Mouse (Mus musculus): ENCODE results near the gene Ppp1ca. TPM values are rescaled to one million over a fixed set of nuclear protein-coding genes. Genes with fewer than 3 reads are reported as not detected.

The Ppp1ca gene
- polyA plus RNA-seq, 1 experiment from 2014 or later, result 1,005 TPM

DNA sequence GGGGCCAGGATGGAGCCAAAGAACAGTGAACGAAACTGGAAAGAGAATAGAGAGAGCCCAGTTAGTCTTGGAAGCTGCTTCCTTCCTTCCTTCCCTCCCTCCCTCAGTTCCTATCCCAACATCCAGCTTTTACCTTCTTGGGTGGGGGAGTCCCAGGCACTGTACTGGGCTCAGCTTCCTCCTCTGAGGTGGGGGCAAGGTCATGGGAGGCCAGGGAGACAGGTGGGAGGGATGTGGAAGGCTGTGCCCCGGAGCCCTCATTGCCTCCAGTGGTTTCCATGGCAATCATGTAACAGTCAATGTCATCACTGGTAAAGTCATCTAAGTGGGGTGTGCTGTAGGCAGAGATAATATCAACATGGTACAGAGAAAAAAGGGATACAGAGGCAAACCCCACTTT lies 4.2 kb downstream of the Ppp1ca start:
- no peak overlapping the region for H3K27ac ChIP-seq
- DNase-seq (ENCODE audit: low spot score), result no peak
- H3K9me3 ChIP-seq, result no peaks in the 10 kb centered on the region
- peaks cover 78% of the 10 kb centered on the region for H3K36me3 ChIP-seq
- H3K4me1 ChIP-seq (replicated peaks), result peaks cover 54% of the 10 kb centered on the region
- no peak overlapping the region for H3K4me3 ChIP-seq
- 86% methylated on average over 2 of the region's 2 CpGs for WGBS
- H3K27me3 ChIP-seq (ENCODE audit: insufficient read depth, poor library complexity, severe bottlenecking), result no peaks in the 10 kb centered on the region

DNA sequence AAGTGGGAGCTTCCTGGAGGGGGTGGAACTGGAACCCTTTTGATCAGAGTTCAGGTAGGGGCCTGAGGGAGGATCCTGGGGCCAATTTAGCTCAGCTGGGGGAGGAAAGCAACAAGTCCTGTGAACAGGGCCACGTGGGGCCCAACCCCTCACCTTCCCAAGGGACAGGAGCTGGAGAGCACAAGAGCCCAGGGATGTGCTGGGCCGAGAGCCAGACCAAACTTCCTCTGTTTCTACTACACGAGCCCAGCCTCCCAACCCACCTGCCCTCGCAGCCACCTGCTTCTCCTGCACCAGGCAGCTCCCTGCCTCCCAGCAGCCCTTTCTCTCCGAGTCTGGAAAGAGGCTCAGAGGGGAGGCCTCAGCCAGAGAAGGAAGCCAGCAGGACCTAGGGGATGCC lies 4.7 kb downstream of the Ppp1ca start:
- no peak for DNase-seq (ENCODE audit: low spot score)
- H3K27me3 ChIP-seq (ENCODE audit: insufficient read depth, poor library complexity, severe bottlenecking), result no peaks in the 10 kb centered on the region
- H3K9me3 ChIP-seq, result no peaks in the 10 kb centered on the region
- 60% methylated on average over 5 of the region's 5 CpGs for WGBS
- no peak overlapping the region for H3K4me3 ChIP-seq
- H3K27ac ChIP-seq, result no peak overlapping the region
- H3K4me1 ChIP-seq (replicated peaks), result peaks cover 50% of the 10 kb centered on the region
- peaks cover 78% of the 10 kb centered on the region for H3K36me3 ChIP-seq

DNA sequence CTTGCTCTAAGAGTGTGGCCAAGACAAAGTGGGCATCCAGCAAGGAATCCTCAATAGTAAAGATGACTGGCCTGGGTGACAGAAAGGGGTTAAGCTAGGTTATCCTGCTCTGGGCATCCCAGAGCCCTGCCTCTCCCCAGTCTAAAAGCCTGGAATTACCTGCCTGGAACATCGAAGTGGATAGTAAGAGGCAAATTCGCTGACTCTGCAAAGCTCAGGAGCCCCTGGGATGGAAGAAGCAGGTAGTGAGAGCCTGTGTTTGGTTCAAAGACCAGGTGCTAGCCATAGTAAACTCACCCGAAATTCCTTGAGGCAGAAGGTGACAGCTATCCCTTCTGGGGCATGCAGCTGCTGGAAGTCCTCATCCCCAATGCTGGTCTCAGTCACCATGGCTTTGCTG lies 5.3 kb downstream of the Ppp1ca start:
- Histone ChIP-seq H3K9me3 (no peaks in the 10 kb centered on the region), H3K27ac (no peak overlapping the region), H3K36me3 (peaks cover 78% of the 10 kb centered on the region), H3K27me3 (ENCODE audit: insufficient read depth, poor library complexity, severe bottlenecking) (no peaks in the 10 kb centered on the region), H3K4me1 (replicated peaks) (peaks cover 51% of the 10 kb centered on the region), H3K4me3 (no peak overlapping the region)
- DNase-seq (ENCODE audit: low spot score), result no peak
- WGBS, result 73% methylated on average over 3 of the region's 3 CpGs

DNA sequence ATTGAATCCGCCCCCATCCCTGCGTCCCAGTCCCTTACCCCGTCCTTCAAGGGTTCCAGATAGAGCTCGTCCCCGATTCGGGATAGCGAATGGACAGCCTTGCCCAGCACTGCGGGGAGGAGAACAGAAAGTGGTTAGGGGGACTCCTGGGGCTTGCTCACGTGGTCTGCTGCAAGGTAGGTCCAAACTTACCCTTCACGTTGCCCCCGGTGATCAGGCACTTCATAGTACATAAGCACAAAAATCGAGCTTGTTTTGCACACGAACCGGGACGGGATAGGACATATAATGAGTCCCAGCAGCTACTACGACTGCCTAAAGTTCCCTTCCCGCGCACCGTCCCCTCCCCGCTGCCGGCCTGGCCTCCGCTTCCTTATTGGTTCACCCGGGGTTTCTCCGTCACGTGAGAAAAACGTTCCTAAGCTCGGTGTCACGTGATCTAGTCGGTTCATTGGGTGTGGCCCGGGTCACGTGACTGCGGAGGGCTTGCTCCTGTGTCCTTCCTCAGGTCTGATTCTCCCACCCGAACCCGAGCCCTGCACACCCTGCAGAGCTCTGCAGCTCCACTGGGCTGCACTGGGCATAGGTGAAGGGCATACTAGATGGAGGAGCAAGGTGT lies 9.5 kb downstream of the Ppp1ca start, which contains the start of gene Rad9a:
TSS of gene Rad9a (minus strand) at position 372 of the 619 bp plus-strand sequence.
- peak; percentile 96 for DNase-seq (ENCODE audit: low spot score)
- Histone ChIP-seq H3K9me3 (no peaks in the 10 kb centered on the region), H3K4me3 (peak within 1 kb of the TSS; percentile 67), H3K36me3 (peaks cover 42% of the 10 kb centered on the region), H3K27ac (peak within 1 kb of the TSS; percentile 89), H3K27me3 (ENCODE audit: insufficient read depth, poor library complexity, severe bottlenecking) (peaks cover 22% of the 10 kb centered on the region), H3K4me1 (replicated peaks) (peaks cover 36% of the 10 kb centered on the region)
- under 1% methylated on average over 34 of the region's 34 CpGs for WGBS

DNA sequence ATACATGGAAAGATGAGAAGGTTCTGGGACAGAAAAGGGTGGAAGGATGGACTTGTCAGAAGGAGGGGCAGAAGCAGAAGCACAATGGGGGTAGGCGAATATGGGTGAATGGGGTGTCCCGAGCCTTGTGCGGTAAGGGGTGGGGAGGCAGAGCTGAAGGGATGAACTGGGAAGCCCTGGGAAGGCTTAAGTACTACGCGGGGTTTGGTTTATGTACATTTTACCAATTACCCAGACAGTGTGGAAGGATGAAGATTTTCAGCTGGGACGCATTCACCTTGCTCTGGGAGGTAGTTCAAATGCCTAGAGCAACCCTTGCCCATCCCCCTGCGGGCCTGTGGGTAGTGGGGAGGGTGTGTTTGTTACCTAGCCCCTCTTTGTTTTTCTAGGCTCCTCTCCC lies 10.3 kb downstream of the Ppp1ca start:
- H3K27me3 ChIP-seq (ENCODE audit: insufficient read depth, poor library complexity, severe bottlenecking), result peaks cover 27% of the 10 kb centered on the region
- DNase-seq (ENCODE audit: low spot score), result no peak
- no peaks in the 10 kb centered on the region for H3K9me3 ChIP-seq
- peak overlapping the region; percentile 67 for H3K4me3 ChIP-seq
- 28% methylated on average over 7 of the region's 7 CpGs for WGBS
- peak overlapping the region; percentile 89 for H3K27ac ChIP-seq
- peaks cover 35% of the 10 kb centered on the region for H3K36me3 ChIP-seq
- peaks cover 37% of the 10 kb centered on the region for H3K4me1 ChIP-seq (replicated peaks)

GRCm38 (mm10) chr19:4203148-4203547 lies 11.3 kb downstream of the Ppp1ca start:
- H3K27me3 ChIP-seq (ENCODE audit: insufficient read depth, poor library complexity, severe bottlenecking), result peaks cover 30% of the 10 kb centered on the region
- WGBS, result 68% methylated on average over 3 of the region's 3 CpGs
- no peak overlapping the region for H3K27ac ChIP-seq
- 0 out of 2 replicates have a peak overlapping the region, but pooled peaks have one; percentile 67 for H3K4me3 ChIP-seq
- peaks cover 25% of the 10 kb centered on the region for H3K36me3 ChIP-seq
- peaks cover 37% of the 10 kb centered on the region for H3K4me1 ChIP-seq (replicated peaks)
- no peak for DNase-seq (ENCODE audit: low spot score)
- no peaks in the 10 kb centered on the region for H3K9me3 ChIP-seq

GRCm38 (mm10) chr19:4203604-4204326 lies 11.9 kb downstream of the Ppp1ca start:
- Histone ChIP-seq H3K4me1 (replicated peaks) (peaks cover 37% of the 10 kb centered on the region), H3K36me3 (peaks cover 18% of the 10 kb centered on the region), H3K27me3 (ENCODE audit: insufficient read depth, poor library complexity, severe bottlenecking) (peaks cover 35% of the 10 kb centered on the region), H3K9me3 (no peaks in the 10 kb centered on the region), H3K27ac (no peak overlapping the region), H3K4me3 (no peak overlapping the region)
- WGBS, result 66% methylated on average over 13 of the region's 13 CpGs
- no peak for DNase-seq (ENCODE audit: low spot score)

DNA sequence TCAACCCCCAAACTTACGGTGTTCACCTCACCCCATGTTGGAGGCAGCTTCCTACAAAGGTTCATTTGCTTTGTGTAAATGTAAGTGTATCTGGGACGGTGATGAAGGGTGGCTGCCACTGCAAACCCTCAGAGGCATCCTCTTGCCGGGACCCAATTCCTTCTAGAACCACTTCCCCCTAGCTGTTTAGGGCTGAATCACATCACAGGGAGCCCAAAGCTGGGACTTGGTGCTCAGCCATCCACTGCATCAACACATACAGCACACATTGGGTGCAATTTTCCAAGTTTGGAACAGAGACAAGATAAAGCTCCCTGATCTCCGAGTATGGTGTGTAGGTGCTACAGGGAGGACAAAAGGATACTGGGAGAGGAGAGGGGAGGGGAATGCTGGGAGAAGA lies 13.0 kb downstream of the Ppp1ca start:
- H3K4me1 ChIP-seq (replicated peaks), result peaks cover 31% of the 10 kb centered on the region
- H3K27me3 ChIP-seq (ENCODE audit: insufficient read depth, poor library complexity, severe bottlenecking), result peaks cover 43% of the 10 kb centered on the region
- no peak overlapping the region for H3K27ac ChIP-seq
- peaks cover 7% of the 10 kb centered on the region for H3K36me3 ChIP-seq
- 53% methylated on average over 4 of the region's 4 CpGs for WGBS
- no peak for DNase-seq (ENCODE audit: low spot score)
- no peak overlapping the region for H3K4me3 ChIP-seq
- no peaks in the 10 kb centered on the region for H3K9me3 ChIP-seq

DNA sequence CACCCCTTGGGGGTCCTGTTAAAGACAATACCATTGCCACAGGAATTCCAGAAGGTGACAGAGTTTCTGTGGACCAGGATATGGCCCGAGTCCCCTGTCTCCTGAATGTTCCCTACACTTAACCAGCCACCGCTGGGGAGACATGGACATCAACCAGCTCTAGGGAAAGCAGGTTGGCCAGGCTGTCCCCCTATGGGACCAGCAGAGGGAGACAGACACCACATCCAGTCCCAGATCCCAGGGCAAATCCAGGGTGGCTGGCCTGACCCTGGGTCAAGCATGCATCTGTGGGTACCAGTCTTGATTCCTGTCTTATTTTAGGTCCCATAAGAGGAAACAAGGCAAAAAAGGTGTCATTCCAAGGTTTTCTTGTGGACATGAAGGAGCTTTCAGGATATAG lies 15.1 kb downstream of the Ppp1ca start:
- Histone ChIP-seq H3K27ac (no peak overlapping the region), H3K4me3 (no peak overlapping the region), H3K36me3 (no peaks in the 10 kb centered on the region), H3K27me3 (ENCODE audit: insufficient read depth, poor library complexity, severe bottlenecking) (peaks cover 59% of the 10 kb centered on the region), H3K4me1 (replicated peaks) (peaks cover 23% of the 10 kb centered on the region), H3K9me3 (no peaks in the 10 kb centered on the region)
- peak; percentile 71 for DNase-seq (ENCODE audit: low spot score)
- 1% methylated on average over 2 of the region's 2 CpGs for WGBS

DNA sequence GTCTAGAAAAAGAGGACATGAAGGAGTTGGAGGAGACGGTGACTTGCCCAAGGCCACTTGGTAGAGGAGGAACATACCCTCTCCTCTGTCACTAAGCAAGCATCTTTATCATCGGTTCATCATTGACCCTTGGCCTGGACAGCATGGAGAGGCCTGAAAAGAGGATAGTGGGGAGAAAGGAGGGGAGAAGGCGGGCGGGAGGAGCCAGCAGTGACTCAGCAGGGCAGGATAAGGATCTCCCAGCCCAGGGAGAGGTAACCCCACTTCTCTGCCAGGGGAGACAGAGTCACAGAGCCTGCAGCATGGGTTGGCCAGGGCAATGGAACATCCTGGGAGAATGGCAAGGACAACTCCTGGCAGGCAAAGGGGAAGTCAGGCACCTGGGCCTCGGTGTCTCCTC lies 16.7 kb downstream of the Ppp1ca start:
- peaks cover 69% of the 10 kb centered on the region for H3K27me3 ChIP-seq (ENCODE audit: insufficient read depth, poor library complexity, severe bottlenecking)
- H3K36me3 ChIP-seq, result no peaks in the 10 kb centered on the region
- H3K4me3 ChIP-seq, result no peak overlapping the region
- WGBS, result 68% methylated on average over 5 of the region's 5 CpGs
- H3K27ac ChIP-seq, result no peak overlapping the region
- H3K4me1 ChIP-seq (replicated peaks), result peaks cover 29% of the 10 kb centered on the region
- DNase-seq (ENCODE audit: low spot score), result no peak
- H3K9me3 ChIP-seq, result no peaks in the 10 kb centered on the region

DNA sequence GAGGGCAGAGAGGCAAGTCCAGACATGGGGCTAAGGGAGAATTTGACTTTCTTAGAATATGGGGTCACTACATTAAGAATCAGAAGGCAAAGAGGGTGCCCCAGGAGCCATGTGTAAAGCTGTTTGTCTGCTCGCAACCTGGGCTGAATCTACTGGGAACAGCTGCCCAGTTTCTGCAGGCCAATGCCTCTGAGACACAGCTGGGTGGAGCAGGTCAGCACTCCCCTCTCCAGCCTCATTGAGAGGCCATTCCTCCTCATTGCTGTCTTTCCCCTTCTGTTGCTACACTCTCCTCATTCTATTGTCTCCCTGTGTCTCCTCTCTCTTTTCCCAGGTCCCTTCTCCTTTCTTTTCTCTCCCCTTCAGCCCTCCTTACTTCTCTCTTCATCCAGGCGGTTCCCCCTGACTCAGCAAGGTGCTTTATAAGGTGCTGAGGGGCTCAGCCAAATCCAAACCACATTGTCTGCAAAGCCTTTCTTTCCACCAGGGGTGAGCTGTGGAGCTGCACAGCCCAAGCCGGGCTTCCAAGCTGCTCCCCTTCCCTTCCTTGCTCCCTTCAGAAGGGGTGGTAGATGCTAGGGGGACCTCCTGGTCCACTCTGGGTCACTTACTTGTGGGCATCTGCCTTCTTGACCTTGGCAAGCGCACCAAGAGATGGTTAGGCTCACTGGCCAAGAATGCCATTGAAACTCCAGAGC lies 20.2 kb downstream of the Ppp1ca start:
- H3K4me1 ChIP-seq (replicated peaks), result peaks cover 58% of the 10 kb centered on the region
- no peaks in the 10 kb centered on the region for H3K36me3 ChIP-seq
- no peak overlapping the region for H3K4me3 ChIP-seq
- 13% methylated on average over 4 of the region's 4 CpGs for WGBS
- H3K9me3 ChIP-seq, result no peaks in the 10 kb centered on the region
- no peak for DNase-seq (ENCODE audit: low spot score)
- H3K27me3 ChIP-seq (ENCODE audit: insufficient read depth, poor library complexity, severe bottlenecking), result peaks cover 83% of the 10 kb centered on the region
- H3K27ac ChIP-seq, result peak overlapping the region; percentile 64

GRCm38 (mm10) chr19:4213524-4213974 lies 21.7 kb downstream of the Ppp1ca start:
- Histone ChIP-seq H3K9me3 (no peaks in the 10 kb centered on the region), H3K27me3 (ENCODE audit: insufficient read depth, poor library complexity, severe bottlenecking) (peaks cover 92% of the 10 kb centered on the region), H3K4me1 (replicated peaks) (peaks cover 62% of the 10 kb centered on the region), H3K27ac (peak overlapping the region; percentile 87; the same call in 1 of the 2 replicates), H3K4me3 (peak overlapping the region; percentile 70), H3K36me3 (no peaks in the 10 kb centered on the region)
- DNase-seq (ENCODE audit: low spot score), result no peak
- 3% methylated on average over 9 of the region's 9 CpGs for WGBS
